Mouse (Mus musculus) bone marrow macrophage, adult 2 months (primary cell): ENCODE measurements around the gene Cdc73.
"Not testable (repeated sequence)": the region's sequence is repeated elsewhere in the genome, so short reads cannot be mapped to it uniquely, and the experiment has no call there.

Source experiments
- CTCF ChIP-seq: IDR thresholded peaks from 2 replicates; pipeline ENCODE4 v1.5.1; 2012; ENCODE audit warnings: low read depth, mild to moderate bottlenecking, low read length, moderate library complexity
- POLR2A ChIP-seq: IDR thresholded peaks from 2 replicates; pipeline ENCODE4 v1.6.1; 2012; ENCODE audit warnings: mild to moderate bottlenecking, low read depth, low read length, borderline replicate concordance

GRCm38 (mm10) chr1:143716038-143716437 is 13.3 kb upstream of the Cdc73 start, which contains the start of gene Glrx2:
- TF ChIP-seq CTCF, POLR2A: not testable (repeated sequence)
